Mouse (Mus musculus): ENCODE measurements at regions not wholly inside any gene's neighbourhood (a gene's known extent, or its start where the extent isn't known, plus 50 kb on each side); places are given as distances from the start of the nearest gene placed in this dataset.

DNA sequence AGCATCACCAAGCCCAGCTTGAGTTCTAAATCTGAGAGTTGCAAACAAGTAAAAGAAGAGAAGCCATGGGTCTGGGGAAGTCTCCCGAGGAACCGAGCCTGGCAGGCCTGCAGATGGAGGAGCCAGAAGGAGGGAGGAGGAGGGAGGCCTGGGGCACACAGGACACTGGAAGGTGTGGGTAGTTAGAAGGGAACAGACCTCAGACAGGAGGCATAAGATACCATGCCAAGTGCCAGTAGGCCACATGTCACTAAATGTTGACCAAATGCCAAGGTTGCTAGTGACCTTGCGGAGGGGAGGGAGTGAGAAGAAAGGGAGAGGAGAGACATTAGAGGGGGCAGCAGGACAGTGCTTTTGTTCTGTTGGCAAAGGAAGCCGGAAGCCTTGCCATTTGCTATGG lies 274.2 kb downstream of the Ptpru start:
- in situ Hi-C loops (cut with MboI, MseI), result loop anchor here (10.0 kb wide), 1 partner anchor 1009 kb away; no protein-coding TSS in a partner anchor

GRCm38 (mm10) chr4:131565203-131565602 lies 272.9 kb downstream of the Ptpru start:
- in situ Hi-C loops (cut with MboI, MseI), result loop anchor here (10.0 kb wide), 1 partner anchor 1010 kb away; no protein-coding TSS in a partner anchor

DNA sequence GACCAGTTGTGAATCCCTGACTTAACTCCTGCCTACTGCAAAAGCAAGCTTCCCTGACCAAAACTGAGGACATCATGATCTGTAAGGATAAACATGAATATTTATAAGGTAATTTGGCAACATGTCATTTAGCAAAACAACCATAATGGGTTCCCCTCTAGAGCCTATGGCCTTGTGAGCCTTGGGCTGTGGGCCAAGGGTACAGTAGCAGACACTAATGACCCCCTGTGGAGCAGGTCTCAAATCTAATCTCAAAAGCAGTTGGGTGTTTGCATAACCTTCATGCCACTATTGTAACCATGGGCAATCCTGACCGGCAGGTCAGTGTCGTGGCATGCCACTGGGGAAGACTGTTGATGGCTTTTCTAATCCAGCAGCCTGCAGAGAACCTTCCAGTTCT lies 270.8 kb downstream of the Ptpru start:
- in situ Hi-C loops (cut with MboI, MseI), result loop anchor here (10.0 kb wide), 1 partner anchor 1012 kb away; no protein-coding TSS in a partner anchor

- in situ Hi-C loops (cut with MboI, MseI), result loop anchor here (10.0 kb wide), 1 partner anchor 1014 kb away; no protein-coding TSS in a partner anchor
Measured at GRCm38 (mm10) chr4:131569156-131569555, 268.9 kb downstream of the Ptpru start.

DNA sequence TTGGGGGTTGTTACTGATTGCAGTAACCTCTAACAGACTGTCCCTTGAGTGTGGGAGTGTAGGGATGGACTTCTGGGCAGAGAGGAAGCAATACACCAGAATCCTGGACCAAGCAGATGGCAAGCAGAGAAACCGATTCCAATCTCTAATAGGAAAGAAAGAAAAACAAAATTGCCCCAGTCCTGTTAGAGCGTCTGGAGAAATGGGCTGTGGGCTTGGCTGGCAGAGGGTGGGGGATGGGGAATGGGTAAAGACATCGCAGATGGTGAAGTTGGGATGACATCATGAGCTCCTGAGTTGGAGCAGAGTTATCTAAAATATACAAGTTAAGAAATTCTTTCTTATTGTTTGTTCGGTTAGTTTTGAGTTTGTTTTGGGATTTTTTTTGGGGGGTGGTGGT lies 260.5 kb downstream of the Ptpru start:
- in situ Hi-C loops (cut with MboI, MseI), result no loop called here

DNA sequence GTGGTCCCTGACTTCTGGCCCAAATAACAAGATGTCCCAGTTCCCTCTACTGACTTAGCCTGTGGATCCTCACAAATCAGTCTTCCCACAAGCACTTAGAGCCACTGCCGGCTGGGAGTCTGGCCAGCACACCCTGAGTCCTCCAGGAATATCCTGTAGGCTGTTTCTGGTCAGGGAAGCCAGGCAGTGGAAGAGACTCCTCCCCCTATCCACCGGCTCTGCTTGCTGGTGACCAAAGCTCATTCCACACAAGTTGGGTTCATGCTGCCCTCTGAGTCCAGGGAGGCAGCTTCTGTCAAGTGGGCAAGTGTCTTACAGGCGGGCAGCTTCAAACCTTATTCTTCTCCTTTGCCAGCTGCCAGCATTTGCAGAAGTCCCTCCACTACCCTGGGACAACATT lies 252.1 kb downstream of the Ptpru start:
- in situ Hi-C loops (cut with MboI, MseI), result no loop called here

- in situ Hi-C loops (cut with MboI, MseI), result no loop called here
Measured at GRCm38 (mm10) chr4:131587536-131587935, 250.6 kb downstream of the Ptpru start.

DNA sequence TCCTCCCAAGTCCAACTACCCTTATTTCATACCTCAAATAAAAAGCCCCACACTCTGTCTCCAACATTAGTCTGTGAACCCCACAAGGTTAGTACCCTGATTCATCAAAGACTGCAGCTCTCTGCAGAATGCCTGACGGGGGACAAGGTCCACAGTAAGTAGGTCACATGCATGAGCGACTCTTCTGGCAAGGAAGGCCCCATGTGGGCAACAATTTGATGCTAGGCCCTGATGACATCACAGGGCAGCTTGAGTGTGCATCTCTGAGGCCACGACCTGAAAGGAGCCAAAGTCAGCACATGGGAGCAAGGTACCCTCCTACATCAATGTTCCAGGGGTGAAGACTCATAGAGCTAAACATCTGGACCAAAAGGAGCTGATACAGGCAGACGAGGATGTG lies 248.0 kb downstream of the Ptpru start:
- in situ Hi-C loops (cut with MboI, MseI), result no loop called here

DNA sequence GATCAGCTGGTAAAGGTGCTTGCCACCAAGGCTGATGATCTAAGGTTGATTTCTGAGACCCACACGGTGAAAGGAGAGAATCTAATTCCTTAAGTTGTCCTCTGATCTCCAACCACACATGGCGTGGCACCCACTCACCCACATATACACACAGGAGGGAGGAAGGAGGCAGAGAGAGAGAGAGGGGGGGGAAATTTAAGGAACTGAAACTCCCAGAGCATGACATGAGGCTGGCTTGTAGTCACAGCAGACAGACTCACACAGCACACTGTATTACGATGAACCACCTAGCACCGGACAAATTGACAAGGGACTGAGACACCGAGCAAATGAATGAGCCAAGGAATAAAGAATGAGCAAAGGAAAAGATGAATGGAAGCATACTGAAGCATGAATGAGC lies 246.6 kb downstream of the Ptpru start:
- in situ Hi-C loops (cut with MboI, MseI), result no loop called here

GRCm38 (mm10) chr4:131597996-131598395 lies 240.1 kb downstream of the Ptpru start:
- in situ Hi-C loops (cut with MboI, MseI), result no loop called here

- in situ Hi-C loops (cut with MboI, MseI), result no loop called here
Measured at GRCm38 (mm10) chr4:131614434-131614833, 223.7 kb downstream of the Ptpru start.

- in situ Hi-C loops (cut with MboI, MseI), result no loop called here
Measured at GRCm38 (mm10) chr4:131615587-131615986, 222.5 kb downstream of the Ptpru start.

DNA sequence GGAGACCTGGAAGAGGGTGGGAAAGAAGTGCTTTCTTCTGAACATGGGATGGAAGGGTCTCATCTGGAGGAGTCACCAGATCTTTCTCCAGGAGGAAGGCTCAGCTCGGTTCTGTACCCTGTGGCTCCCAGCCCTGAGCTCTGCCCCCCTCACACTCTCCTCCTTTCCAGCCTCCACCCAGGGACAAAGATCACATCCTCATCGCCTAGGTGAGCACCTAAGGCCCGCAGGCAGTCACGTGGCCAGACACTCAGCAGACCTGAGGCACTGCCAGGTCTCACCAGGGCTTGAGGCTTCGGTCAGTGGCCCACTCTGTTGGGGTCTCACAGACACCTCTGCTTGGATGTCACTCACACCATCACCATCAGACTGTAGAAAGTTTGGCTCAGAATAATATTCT lies 200.0 kb downstream of the Ptpru start:
- in situ Hi-C loops (cut with MboI, MseI), result no loop called here

DNA sequence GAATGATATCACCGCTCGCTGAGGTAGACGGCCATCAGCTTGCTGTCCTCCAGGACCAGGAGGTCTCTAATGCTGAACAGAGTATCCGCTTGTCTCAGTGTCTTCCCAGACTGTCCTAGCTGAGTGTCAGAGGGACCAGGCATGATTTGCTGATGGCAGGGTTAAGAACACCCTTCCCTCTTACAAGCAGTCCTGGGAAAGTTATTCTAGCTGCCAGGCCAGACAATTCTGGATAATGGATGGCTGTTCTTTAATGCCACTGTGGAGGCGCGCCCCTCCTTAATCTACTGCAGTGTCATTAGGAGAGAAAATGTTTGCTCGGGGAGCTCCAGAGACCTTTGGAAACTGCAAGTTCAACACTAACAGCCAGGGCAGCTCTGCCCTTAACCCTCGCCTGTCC lies 182.1 kb downstream of the Ptpru start:
- in situ Hi-C loops (cut with MboI, MseI), result no loop called here

GRCm38 (mm10) chr4:131657922-131658321 lies 180.2 kb downstream of the Ptpru start:
- in situ Hi-C loops (cut with MboI, MseI), result no loop called here

GRCm38 (mm10) chr4:131660931-131661330 lies 177.2 kb downstream of the Ptpru start:
- in situ Hi-C loops (cut with MboI, MseI), result no loop called here

- in situ Hi-C loops (cut with MboI, MseI), result no loop called here
Measured at GRCm38 (mm10) chr4:131671784-131672515, 166.1 kb downstream of the Ptpru start.

DNA sequence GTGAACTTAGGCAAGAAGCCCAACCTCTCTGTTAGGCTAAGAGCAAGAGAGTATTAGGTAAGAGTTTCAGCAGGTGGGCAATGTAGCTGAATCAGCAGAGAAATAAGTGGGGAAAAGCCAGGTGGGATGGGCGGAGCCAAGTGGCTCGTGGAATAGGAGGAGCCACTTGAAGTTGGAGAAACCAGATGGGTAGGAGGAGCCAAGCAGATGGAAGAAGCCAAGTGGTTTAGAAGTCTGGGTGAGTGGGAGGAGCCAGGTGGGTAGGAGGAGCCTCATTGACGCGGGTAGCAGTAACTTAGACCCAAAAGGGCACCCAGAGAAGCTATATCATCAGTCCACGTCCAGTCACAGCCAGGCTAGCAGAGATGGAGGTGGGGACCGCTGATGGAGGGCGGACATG lies 160.1 kb downstream of the Ptpru start:
- in situ Hi-C loops (cut with MboI, MseI), result no loop called here

DNA sequence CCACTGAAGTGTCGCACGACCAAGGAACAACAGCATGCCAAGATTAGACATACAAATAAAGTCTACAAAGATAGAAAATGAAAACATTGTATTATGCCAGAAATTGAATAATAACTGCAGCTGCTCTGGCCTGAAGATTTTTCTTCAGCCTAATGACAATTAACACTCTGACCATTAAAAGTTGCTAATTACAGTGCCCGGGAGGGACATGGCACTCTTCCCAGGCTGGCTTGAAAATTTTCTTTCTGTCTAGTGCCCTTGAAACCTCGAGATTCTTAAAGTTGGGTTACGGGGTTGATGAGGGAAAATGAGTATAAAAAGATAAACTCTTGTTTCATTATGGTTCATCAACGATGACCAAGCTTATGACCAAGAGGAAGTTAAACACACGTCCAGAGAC lies 154.9 kb downstream of the Ptpru start:
- in situ Hi-C loops (cut with MboI, MseI), result no loop called here

DNA sequence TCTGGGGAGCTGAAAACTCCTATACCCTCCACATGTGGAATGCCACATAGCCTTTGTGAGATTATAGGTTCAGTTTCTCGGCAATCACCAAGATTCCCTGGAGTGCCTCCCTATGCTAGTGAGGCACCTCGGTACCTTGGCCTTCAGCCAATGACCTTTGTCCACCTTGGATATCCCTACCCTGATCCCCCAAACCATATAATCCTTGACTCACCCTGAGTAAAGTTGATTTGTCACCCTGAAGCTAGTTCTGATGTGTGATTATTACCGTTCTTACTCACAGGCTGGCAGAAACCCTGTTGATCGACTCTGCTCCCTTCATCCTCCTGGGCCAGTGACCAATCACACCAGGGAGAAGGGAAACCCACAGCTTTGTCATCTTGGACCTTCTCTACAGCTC lies 152.5 kb downstream of the Ptpru start:
- in situ Hi-C loops (cut with MboI, MseI), result no loop called here

DNA sequence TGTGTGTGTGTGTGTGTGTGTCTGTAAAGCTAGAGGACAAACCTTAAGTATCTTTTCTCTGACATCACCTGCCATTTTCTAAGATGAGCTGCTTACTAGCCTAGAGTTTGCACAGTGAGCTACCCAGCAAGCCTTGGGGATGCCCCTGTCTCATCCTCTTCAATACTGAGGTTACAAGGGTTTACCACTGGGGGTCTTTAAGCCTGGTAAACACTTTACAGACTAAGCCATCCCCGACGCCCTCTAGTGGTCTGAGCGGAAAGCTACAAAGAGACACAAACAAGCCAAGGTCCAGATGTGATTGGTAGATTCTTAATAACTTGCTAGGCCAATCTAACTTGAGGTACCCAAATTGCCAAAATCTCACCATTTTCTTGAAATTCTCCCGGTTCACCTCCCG lies 143.9 kb downstream of the Ptpru start:
- in situ Hi-C loops (cut with MboI, MseI), result loop anchor here (10.0 kb wide), 1 partner anchor 1119 kb away; the partner anchor contains the start of gene Nkain1

DNA sequence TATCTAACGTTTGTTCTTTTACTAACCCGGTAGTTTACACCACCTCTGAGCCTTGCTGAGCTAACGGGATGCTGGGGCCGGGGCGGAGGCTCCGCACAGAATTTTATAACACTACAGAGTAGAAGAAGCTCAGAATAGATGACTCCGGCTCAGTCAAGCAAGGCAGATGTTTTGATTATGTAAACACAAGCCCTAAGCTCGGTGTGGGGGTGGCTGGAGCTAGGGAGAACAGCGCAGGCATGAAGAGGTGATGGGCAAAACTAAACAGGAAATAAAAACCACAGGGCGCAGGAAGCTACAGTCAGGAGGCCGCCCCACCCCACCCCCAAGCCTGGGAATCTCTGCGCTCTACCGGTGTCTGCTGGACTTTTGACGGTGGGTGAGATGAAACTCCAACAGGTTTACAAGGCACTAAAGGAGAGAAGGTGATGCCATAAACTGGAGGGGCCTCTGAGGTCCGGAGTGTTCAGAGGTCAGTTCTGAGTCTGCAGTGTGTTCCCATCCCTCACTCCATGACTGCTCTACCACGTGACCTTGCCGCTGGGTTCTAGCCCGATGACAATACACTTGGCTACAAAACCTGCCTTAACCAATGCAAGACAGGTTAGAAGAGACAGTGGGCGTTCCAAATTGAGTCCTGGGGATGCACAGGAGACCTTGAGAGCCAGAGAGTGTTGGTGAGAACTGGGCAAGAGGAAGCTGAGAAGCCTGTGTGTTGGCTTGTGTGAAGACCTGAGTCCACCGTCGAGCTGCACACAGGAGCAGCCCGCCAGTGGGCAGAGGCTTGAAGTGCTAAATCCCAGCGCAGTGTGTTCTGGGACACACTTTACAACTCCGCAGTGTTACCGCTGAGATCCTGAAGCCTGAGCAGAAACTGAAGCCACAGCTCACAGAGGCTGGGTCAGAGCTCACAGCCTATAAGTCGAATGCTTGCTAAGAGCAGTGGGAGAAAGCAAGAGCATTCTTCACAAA lies 141.9 kb downstream of the Ptpru start:
- in situ Hi-C loops (cut with MboI, MseI), result loop anchor here (10.0 kb wide), 1 partner anchor 1121 kb away; the partner anchor contains the start of gene Nkain1

Measured in T-helper 1 cell (primary cell).